Mouse (Mus musculus) 416B (cell line): ENCODE measurements around the gene Tln1.
"Not testable (repeated sequence)": the region's sequence is repeated elsewhere in the genome, so short reads cannot be mapped to it uniquely, and the experiment has no call there.

ENCODE experiments used
- DNase-seq: peaks from one replicate; pipeline ENCODE4 v3.0.0; 2011; ENCODE audit warnings: low read depth

Gene Tln1

DNA sequence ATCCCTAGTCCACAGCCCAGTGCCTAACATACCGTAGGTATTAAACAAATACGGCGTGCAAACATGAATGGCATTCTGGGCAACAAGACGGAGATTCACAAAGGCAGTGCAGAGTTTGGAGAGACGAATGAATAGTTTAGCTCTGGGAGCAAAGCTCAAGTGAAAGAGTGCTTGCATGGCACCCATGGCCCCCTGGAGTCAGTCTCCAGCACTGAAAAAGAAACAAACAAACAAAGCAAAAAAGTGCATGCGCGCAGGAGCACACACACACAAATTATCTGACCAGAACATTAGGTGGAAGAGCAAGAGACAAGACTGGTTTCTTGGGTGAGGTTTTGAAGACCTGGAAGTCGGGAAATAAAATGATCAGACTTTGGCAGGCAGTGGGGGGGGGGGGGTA is 56.4 kb downstream of the Tln1 start:
- no peak for DNase-seq

DNA sequence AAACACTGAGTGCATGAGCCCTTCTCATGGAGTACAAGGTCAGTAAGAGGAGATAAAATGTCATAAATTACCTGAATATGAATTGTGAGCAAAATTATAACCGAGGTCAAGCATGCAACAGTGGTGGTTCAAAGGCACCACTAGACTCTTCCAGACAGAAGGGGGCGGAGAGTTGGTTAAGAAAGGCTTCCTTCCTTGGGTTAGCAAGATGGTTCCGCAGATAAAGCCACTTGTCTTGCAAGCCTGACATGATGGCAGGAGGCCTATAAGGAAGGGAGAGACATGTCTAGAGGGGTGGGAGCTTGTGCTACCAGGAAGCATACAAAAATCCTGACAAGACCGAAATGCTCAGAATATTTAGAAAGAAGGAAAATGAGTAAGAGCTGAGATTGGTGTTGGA is 58.2 kb downstream of the Tln1 start:
- DNase-seq: peak; percentile 98

DNA sequence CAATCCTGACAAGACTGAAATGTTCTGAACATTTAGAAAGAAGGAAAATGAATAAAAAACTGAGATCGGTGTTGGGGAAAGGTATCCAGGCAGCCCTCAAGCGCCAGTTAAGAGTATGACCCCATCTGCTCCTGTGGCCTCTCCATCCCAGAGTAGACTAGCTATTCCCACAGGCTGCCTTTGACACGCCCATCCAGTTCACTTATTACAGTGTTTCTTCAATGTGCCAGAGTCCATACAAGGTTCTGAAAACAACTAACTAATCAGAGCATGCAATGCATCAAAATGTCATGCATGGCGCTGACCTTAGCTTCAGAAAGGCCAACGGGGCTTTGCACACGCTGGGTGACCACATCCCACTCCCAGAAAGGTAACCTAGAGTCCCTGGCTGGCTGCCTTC is 59.0 kb downstream of the Tln1 start:
- no peak for DNase-seq

DNA sequence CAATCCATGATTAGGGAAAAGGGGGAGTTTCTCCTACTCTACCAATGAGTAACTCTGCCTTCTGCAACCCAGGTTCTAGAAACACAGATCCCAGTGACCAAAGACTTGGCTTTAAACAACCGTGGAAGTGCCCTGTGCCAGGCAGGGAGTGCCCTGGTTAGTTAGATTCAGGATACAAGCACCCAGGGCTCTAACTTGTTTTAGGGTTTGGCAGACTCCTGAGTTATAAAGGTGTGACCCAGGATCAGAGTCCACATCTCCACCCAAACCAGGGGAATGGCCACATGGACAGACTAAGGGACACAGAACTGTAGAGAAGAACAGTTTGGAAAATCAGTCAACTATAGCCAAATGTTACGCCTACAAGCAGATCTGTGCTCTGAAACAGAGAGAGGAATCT is 59.5 kb downstream of the Tln1 start:
- DNase-seq: no peak

DNA sequence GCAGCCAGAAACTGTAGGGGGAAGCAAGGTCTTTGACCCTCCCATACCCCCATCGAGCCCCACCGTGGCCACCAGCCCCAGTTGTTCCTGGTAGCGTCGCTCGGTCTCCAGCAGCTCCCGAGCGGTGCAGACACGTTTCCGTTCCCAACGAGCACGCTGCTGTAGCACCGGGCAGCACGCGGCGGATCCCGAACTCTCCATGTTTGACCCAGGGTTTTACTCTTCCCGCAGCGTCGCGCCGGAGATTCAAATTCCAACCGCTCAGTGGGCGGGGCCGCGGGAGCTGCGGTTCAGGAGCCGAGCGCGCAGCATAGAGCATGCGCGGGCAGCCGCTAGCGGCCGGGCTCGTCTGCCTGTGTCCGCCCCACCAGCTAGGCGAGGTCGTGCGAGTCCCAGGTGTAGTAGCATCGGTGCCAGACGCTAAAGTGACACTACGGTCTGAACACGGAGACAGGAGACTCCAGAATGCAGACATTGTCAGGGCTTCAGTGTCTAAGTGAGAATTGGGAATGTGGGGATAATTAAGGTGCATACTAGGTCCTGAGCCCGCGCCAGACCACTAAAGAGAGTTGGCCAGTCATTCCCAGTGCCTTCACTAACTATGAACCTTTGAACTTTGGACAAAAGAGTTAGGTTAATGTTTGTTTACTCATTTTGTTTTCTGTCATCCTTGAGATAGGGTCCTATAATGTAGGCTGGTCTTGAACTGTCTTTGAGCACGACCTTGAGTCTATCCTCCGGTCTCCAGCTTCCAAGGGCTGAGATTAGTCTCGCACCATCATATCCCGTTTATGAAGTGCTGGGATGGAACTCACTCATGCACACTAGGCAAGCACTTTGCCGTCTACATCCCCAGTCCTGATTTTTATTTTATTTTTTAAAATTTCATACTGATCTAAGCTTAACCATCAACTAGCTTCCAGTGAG is 62.8 kb downstream of the Tln1 start, which contains the start of gene Arhgef39:
TSS of gene Arhgef39 (minus strand) at position 289 of the 927 bp plus-strand sequence.
- DNase-seq: peak; percentile 86

DNA sequence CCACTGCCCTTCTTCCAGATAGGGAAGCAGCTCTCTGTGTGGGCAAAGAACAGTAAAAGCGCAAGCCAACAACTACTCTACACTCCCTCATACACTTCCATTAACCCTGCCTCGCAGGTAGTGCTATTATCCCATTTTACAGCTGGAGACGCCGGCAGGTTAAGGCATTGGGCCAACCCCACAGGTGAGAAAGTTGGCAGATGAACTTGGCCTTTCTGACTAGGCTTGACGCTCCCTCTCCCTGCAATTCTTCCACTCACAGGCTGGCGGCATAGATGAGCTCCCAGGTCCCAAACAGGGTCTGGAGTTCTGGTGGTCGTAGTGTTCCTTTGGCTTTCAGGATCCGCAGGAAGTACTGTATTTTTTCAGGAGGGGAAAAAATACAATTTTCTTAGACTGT is 63.5 kb downstream of the Tln1 start:
- DNase-seq: peak; percentile 75

DNA sequence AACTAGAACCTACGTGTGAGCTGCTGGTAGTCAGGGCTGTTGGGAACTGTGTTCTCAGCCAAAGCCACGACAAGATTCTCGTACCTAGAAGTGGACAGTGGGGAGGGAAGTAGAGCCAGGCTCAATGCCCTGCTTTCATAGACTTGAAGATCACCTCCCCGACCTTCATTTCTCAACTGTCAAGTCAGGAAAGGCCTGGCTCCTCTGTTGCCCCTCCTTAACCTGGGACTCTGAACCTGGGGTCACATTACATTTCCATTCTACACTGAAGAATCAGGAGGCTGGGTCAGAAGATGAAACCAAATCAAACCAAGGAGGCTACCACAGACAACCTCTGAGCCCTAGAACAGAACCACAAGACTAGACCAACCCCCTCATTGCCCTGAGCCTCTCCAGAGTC is 64.5 kb downstream of the Tln1 start:
- DNase-seq: no peak

DNA sequence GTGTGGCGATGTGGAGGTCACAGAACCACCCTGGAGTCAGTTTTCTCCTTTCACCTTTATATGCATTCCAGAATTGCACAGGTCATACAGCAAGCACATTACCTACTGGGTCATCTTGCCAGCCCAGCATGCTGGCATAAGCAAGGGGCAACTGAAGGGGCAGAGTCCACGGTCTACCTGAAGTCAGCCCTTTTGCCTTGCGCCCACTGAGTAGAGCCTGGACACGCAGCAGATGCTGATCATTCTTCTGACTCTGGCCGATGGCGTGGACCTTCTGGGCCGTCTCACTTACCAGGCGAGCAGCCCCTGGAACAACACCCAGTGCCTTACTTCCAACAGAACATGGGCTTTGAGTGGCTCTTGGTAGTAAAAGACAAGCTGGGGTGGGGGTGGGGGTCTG is 65.1 kb downstream of the Tln1 start:
- DNase-seq: no peak

DNA sequence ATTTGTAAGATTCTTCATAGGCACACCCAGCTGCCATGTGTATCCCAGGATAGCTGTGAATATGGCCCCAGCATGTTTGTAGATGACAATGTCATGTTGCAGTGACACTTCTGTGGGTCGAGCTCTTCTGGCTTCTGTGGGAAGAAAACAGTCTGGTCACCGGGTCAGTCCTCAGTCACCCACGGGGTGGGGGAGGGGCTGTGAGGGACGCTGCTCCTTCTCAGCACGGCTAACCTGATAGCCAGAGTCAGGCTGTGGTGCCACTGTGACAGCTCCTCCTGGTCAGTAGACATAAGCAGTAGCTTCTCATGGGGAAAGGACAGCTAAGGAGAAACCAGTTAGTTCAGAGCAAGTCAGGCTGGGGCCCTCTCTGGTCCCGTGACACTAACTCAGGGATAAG is 65.9 kb downstream of the Tln1 start:
- no peak for DNase-seq

DNA sequence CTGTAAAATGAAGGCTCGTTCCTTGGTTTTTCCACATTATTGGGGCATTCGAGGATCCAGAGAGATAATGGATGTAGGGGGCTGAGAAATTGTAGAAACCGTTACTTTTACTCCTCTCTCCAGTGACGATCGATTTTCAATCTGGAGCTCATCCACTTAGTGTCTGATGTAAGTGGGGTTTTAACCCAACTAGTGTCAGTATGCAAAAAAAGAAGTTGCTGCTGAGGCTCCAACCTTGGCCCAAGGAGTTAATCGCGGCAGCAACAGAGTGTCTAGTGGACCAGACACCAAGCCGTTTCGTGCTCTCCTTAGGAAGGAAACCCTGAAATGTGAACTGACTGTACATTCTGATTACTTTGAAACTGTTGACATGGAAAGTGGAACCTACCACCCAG is 68.6 kb downstream of the Tln1 start:
- DNase-seq: peak; percentile 56

DNA sequence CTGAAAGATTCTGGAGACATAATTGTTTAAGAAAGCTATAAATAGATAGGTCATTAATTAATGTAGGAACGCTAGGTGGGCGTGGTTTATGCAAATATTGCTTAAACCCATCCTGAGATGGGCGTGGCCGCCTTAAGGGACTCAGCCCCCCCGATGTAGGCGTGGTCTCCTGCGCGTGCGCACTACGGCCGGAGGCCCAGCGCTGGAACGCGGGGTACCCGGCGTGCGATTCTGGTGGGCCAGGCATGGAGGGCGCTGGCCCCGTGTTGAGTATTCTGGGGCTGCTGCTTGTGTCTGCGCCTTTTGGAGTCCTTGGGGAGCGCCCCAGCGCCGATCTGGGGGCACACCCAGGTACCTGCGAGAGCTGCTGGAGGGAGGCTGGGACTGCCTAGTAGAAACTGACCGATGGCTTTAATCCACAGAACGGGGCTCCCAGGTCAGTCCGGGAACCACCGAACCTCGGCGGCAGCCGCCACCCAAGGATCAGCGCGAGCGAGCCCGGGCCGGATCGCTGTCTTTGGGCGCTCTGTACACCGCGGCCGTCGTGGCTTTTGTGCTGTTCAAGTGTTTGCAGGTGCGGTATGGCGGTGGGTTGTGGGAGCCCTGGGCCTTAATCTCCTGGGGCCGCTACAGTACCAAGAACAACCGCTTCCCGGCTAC is 69.2 kb downstream of the Tln1 start:
- DNase-seq: peak; percentile 97

DNA sequence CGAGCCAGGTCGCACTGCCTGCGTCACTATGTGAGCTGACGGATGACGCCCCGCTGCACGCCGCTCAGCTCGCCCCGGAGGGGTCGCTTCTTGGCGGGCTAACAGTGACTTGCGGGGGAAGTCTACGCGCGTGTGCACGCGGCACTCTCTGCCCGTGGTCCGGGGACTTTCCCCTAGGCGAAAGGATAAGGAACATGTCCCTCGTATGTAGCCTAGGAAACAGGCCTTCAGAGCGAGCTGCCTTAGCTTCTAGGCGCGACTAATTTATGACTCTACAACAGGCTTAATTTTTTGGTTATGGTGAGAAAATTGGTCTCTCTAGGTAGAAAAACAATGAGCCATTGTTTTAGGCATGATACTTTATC is 69.7 kb downstream of the Tln1 start, which contains the start of gene Ccdc107:
TSS of gene Ccdc107 (plus strand) at position 80 of the 365 bp plus-strand sequence.
- peak; percentile 99 for DNase-seq

DNA sequence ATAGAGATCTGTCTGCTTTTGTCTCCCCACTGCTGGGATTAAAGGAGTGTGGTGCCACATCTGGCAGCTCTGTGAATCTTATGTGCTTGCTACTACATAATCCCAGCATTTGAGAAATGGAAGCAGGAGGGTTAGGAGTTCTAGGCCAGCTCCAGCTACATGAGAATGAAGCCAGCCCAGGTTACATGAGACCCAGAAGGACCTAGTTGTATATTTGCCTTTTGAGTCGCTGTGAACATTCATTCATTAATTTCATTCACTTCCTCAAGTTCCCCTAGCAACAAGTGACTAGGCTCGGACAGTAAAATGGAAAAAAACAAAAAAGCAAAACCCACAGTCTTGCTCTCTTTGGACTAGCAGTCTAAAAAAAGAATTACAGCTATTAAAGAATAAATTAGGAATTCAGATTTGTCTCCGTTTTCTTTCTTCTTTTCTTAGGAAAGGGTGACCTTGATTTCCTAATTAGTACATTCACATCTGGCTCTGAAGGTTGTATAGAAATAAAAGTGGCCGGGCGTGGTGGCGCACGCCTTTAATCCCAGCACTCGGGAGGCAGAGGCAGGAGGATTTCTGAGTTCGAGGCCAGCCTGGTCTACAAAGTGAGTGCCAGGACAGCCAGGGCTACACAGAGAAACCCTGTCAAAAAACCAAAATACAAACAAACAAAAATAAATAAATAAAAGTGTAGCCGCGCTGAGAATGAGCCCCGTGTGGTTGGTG is 70.2 kb downstream of the Tln1 start:
- peak; percentile 63 for DNase-seq

DNA sequence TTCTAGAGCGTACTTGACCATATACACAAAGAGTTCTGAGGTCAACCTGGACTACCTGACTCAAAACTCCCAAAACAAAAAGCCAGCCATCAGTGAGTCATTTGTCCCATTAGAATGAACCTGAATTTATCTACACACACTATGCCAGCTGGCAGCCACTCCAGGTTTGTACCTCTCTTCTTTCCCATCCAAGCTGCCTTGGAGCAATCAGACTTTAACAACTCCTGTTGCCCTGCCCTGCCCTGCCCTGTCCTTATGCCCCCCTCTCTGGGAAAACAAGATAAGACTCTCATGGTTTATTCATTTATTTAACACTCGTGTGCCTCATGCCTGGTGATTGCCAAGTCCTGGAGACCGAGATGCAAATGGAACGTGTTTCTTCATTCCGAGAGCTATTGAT is 71.7 kb downstream of the Tln1 start:
- no peak for DNase-seq

DNA sequence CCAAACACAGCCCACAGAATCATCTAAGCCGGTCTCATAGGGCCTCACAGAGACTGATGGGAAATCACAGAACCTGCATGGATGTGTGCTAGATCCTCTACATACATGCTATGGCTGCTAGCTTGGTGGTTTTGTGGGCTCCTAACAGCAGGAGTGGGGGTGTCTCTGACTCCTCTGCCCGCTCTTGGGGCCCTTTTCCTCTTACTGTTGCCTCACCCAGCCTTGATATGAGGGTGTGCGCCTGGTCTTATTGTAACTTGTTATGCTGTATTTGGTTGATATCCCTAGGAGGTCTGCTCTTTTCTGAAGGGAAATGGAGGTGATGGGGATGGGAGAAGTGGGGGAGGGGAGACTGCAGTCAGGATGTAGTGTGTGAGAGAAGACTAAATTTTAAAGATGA is 72.9 kb downstream of the Tln1 start:
- no peak for DNase-seq

DNA sequence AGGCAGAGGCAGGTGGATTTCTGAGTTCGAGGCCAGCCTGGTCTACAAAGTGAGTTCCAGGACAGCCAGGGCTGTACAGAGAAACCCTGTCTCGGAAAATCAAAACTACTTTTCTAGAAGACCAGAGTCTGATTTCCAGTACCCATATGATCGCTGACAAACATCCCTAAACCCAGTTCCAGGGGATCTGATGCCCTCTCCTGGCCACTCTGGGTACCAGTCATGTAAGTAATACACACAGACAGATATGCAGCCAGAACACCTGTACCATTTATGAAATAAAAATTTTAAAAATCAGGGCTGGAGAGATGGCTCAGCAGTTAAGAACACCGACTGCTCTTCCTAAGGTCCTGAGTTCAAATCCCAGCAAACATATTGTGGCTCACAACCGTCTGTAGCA is 76.8 kb downstream of the Tln1 start:
- not testable (repeated sequence) for DNase-seq

DNA sequence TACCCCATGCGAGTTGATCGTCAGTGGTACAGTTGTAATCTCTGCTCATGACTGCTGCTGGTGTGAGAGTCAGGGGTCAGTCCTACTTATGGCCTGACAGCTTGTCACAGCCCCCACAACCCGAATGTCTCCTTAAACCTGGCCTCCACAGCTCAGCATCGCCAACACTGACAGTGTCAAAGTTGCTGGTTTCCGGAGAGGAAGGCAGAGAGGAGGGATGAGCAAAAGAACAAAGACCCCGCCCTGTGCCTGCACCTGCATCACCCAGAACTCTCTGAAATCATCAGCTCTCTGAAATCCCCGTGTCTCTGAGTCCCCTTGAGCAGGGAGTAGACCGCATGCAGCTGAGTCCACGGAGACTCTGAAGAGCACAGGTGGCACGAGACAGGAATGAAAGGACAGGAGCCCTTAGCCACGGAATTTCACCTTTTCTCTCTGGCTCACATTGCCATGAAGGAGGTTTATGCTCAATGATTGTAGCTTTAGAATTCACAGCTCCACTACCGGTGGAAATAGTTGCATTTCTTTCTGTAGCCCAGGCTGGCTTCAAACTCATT is 78.9 kb downstream of the Tln1 start, which contains the start of gene Sit1:
TSS of gene Sit1 (minus strand) at position 200 of the 557 bp plus-strand sequence.
- DNase-seq: no peak

DNA sequence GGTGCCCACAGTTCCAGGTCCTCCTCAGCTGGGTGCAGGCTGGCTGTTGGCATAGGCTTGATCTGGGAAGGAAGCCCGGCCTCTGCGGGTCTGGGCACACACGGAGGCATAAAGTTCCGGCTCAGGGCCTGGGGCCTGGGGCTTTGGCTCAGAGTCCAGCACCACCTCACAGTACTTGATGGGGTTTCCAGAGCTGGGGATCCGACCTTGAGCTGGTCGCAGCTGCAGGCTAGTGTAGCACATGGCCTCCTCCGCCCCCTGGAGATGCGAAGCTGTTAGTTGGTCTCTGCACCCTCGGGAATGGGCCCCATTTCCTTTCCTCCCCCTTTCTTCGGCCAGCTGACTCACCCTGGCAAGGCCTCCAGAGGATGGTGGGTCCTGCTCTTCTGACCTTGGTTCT is 79.9 kb downstream of the Tln1 start:
- peak; percentile 78 for DNase-seq

DNA sequence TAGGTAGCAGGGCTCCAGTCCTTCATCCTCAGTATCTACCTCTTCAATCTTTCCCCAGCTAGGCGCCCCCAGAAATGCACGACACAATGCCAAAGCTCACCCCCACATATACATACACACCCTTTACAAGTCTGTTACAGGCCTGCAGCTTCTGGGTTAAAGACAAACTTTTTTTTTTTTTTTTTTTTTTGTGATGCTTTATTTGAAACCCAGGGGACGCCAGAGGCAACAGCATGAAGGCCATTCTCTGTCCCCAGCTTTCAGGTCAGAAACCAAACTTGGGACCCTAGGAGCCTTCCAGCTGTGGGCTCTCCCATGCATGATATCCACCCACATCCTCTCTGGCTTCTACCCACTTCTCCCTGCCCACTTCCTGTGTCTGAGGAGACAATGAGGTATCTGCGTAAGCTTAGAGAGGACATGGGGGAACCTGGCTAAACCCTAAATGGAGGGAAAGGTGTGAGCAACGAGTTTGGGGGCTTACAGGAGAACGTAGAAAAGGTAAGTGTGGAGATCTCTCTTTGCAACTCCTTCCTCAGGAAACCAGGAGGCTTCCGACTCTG is 80.5 kb downstream of the Tln1 start:
- DNase-seq: peak; percentile 81
